Mouse (Mus musculus) kidney, embryonic 14.5 days (tissue): Measurements from ENCODE around the gene Nup160. TPM values are rescaled to one million over a fixed set of nuclear protein-coding genes. Genes with fewer than 3 reads are reported as not detected.

Experiments used
- ATAC-seq: fragments of 200-750 bp; cut with Nextera tagmentation; 2 replicates; pipeline ENCODE4 v1.8.0; 2017; ENCODE audit warnings: moderate number of reproducible peaks, mild to moderate bottlenecking, moderate TSS enrichment, moderate library complexity; ENCODE audit not compliant: low FRiP score, low TSS enrichment
- H3K27ac ChIP-seq: fragments of 300-500 bp; sonication (generic); 2 replicates; pipeline ENCODE4 v1.5.1; 2014; ENCODE audit warnings: low read depth, mild to moderate bottlenecking, low read length, moderate library complexity, mixed read lengths
- H3K27me3 ChIP-seq: fragments of 300-500 bp; sonication (generic); 2 replicates; pipeline ENCODE4 v1.6.1; 2014; ENCODE audit warnings: mild to moderate bottlenecking, low read length; ENCODE audit not compliant: control insufficient read depth, insufficient read depth
- H3K36me3 ChIP-seq: fragments of 300-500 bp; sonication (generic); 2 replicates; pipeline ENCODE4 v1.6.1; 2014; ENCODE audit warnings: low read length, mixed read lengths; ENCODE audit not compliant: control insufficient read depth, insufficient read depth
- H3K4me1 ChIP-seq: fragments of 300-500 bp; sonication (generic); 2 replicates; pipeline ENCODE4 v1.6.1; 2014; ENCODE audit warnings: low read length, mixed read lengths; ENCODE audit not compliant: control insufficient read depth, insufficient read depth
- H3K4me2 ChIP-seq: fragments of 300-500 bp; sonication (generic); replicated peaks from 2 replicates; pipeline ENCODE4 v1.6.1; 2014; ENCODE audit warnings: low read depth, mild to moderate bottlenecking, low read length
- H3K4me3 ChIP-seq: fragments of 300-500 bp; sonication (generic); 2 replicates; pipeline ENCODE4 v1.5.1; 2014; ENCODE audit warnings: mild to moderate bottlenecking, low read length
- H3K9ac ChIP-seq: fragments of 300-500 bp; sonication (generic); 2 replicates; pipeline ENCODE4 v1.6.1; 2014; ENCODE audit warnings: low read depth, mild to moderate bottlenecking, low read length, moderate library complexity
- H3K9me3 ChIP-seq: fragments of 300-500 bp; sonication (generic); 2 replicates; pipeline ENCODE4 v1.6.1; 2016; ENCODE audit warnings: low read length; ENCODE audit not compliant: control insufficient read depth
- whole genome bisulfite sequencing: fragments of 180-500 bp; shearing (Covaris S2); extraction: QIAGEN DNeasy Blood & Tissue Kit; methylation state at CpG from one replicate; pipeline ENCODE4 v1.1.7; 2014; 5-methylcytosine and 5-hydroxymethylcytosine counted together
- polyA plus RNA-seq: library from polyadenylated mRNA; unstranded; fragments of >200 nt; fragmentation: Nextera tagmentation; extraction: Ambion mirVana; gene quantifications from 2 replicates; pipeline ENCODE4 v1.2.1, GENCODE M21; 2014

The Nup160 gene
- polyA plus RNA-seq = 34.8 and 68.0 TPM in 2 replicates

GRCm38 (mm10) chr2:90677007-90677406 is at the start of gene Nup160:
Nup160 (plus strand) TSS chr2:90677215.
- WGBS = 68% methylated on average over 8 of the region's 8 CpGs
- H3K27ac ChIP-seq = no peak within 1 kb of the TSS
- H3K4me2 ChIP-seq = no peak within 1 kb of the TSS
- H3K4me3 ChIP-seq = no peak within 1 kb of the TSS
- H3K36me3 ChIP-seq = no peaks in the 10 kb centered on the region
- no peak for ATAC-seq
- no peaks in the 10 kb centered on the region for H3K27me3 ChIP-seq
- H3K9ac ChIP-seq = no peak within 1 kb of the TSS
- peaks cover 5% of the 10 kb centered on the region; the same call in 1 of the 2 replicates for H3K4me1 ChIP-seq
- no peaks in the 10 kb centered on the region for H3K9me3 ChIP-seq

- Histone ChIP-seq H3K4me1 (no peaks in the 10 kb centered on the region), H3K36me3 (no peaks in the 10 kb centered on the region), H3K9me3 (no peaks in the 10 kb centered on the region), H3K9ac (no peak overlapping the region), H3K27me3 (no peaks in the 10 kb centered on the region), H3K4me2 (no peak overlapping the region), H3K27ac (no peak overlapping the region), H3K4me3 (no peak overlapping the region)
- WGBS = 89% methylated on average over 5 of the region's 5 CpGs
- no peak for ATAC-seq
Measured at GRCm38 (mm10) chr2:90628261-90628660, 48.8 kb upstream of the Nup160 start.

GRCm38 (mm10) chr2:90629552-90629951 is 47.5 kb upstream of the Nup160 start:
- Histone ChIP-seq H3K4me2 (no peak overlapping the region), H3K27ac (no peak overlapping the region), H3K4me3 (no peak overlapping the region), H3K4me1 (no peaks in the 10 kb centered on the region), H3K9ac (no peak overlapping the region), H3K9me3 (no peaks in the 10 kb centered on the region), H3K27me3 (no peaks in the 10 kb centered on the region), H3K36me3 (no peaks in the 10 kb centered on the region)
- WGBS = 7% methylated on average over 2 of the region's 2 CpGs
- peak; percentile 84; the same call in 1 of the 2 replicates for ATAC-seq

GRCm38 (mm10) chr2:90631938-90632733 is 44.9 kb upstream of the Nup160 start:
- 84% methylated on average over 16 of the region's 16 CpGs for WGBS
- Histone ChIP-seq H3K27me3 (no peaks in the 10 kb centered on the region), H3K9ac (no peak overlapping the region)

GRCm38 (mm10) chr2:90634671-90635070 is 42.3 kb upstream of the Nup160 start:
- H3K27me3 ChIP-seq = no peaks in the 10 kb centered on the region
- H3K9ac ChIP-seq = no peak overlapping the region
- no peak for ATAC-seq
- no peaks in the 10 kb centered on the region for H3K4me1 ChIP-seq
- no peak overlapping the region for H3K27ac ChIP-seq
- H3K4me3 ChIP-seq = no peak overlapping the region
- H3K4me2 ChIP-seq = no peak overlapping the region
- no peaks in the 10 kb centered on the region for H3K36me3 ChIP-seq
- H3K9me3 ChIP-seq = no peaks in the 10 kb centered on the region

More at GRCm38 (mm10) chr2:90631938-90632733, 44.9 kb upstream of the Nup160 start:
- no peaks in the 10 kb centered on the region for H3K4me1 ChIP-seq
- no peaks in the 10 kb centered on the region for H3K36me3 ChIP-seq
- no peak for ATAC-seq
- H3K4me3 ChIP-seq = no peak overlapping the region
- H3K4me2 ChIP-seq = no peak overlapping the region
- no peaks in the 10 kb centered on the region for H3K9me3 ChIP-seq
- no peak overlapping the region for H3K27ac ChIP-seq

- H3K9ac ChIP-seq = no peak overlapping the region
- no peak overlapping the region for H3K27ac ChIP-seq
- H3K4me1 ChIP-seq = 0 out of 2 replicates have a peak, but pooled peaks cover 5% of the 10 kb centered on the region
- H3K4me2 ChIP-seq = no peak overlapping the region
- no peaks in the 10 kb centered on the region for H3K9me3 ChIP-seq
- no peaks in the 10 kb centered on the region for H3K27me3 ChIP-seq
- H3K36me3 ChIP-seq = no peaks in the 10 kb centered on the region
- no peak overlapping the region for H3K4me3 ChIP-seq
- 75% methylated on average over 7 of the region's 7 CpGs for WGBS
- ATAC-seq = no peak
Measured at GRCm38 (mm10) chr2:90635085-90635723, 41.8 kb upstream of the Nup160 start.

GRCm38 (mm10) chr2:90636853-90637252 is 40.2 kb upstream of the Nup160 start:
- Histone ChIP-seq H3K27me3 (no peaks in the 10 kb centered on the region), H3K36me3 (no peaks in the 10 kb centered on the region), H3K27ac (no peak overlapping the region), H3K4me2 (no peak overlapping the region), H3K9me3 (no peaks in the 10 kb centered on the region), H3K4me3 (no peak overlapping the region), H3K4me1 (peaks cover 7% of the 10 kb centered on the region; the same call in 1 of the 2 replicates), H3K9ac (no peak overlapping the region)
- 90% methylated on average over 7 of the region's 7 CpGs for WGBS
- no peak for ATAC-seq

- Histone ChIP-seq H3K27ac (no peak overlapping the region), H3K4me3 (no peak overlapping the region), H3K9ac (no peak overlapping the region), H3K9me3 (no peaks in the 10 kb centered on the region), H3K4me2 (no peak overlapping the region), H3K36me3 (no peaks in the 10 kb centered on the region), H3K27me3 (no peaks in the 10 kb centered on the region), H3K4me1 (peaks cover 7% of the 10 kb centered on the region; the same call in 1 of the 2 replicates)
- 76% methylated on average over 8 of the region's 8 CpGs for WGBS
- ATAC-seq = no peak
Measured at GRCm38 (mm10) chr2:90638986-90639746, 37.8 kb upstream of the Nup160 start.
